Mouse (Mus musculus) lung, adult 18-20 months (tissue): Measurements from ENCODE around the gene Senp2.

Source experiments
- DNase-seq, 2 experiments: peaks; one replicate each; pipeline ENCODE4 v3.0.0; 2022; ENCODE audit warnings: mixed read lengths in 2 of 2

Senp2 gene

DNA sequence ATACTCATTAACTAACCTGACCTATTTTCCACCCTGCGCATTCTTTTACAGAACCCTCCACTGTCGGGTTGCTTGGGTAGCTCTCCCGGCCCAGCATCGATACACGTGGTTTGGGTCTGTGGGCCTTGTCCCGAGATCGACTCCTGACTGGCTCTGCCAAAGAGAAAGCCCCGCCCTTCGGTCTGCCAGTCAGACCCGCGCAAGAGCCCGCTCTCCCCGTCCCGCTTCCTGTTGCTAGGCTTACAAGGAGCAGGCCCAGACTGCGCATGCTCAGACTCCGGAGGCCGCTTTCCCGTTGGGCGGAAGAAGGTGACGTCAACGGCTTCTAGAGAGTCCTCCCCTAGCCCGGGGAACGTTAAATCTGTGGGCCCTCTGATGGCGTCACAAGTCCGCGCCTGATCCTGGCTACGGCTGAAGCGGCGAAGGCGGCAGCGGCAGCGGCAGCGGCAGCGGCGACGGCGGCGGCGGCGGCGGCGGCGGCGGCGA, at the start of gene Senp2:
TSS of gene Senp2 (plus strand) at position 386 of the 486 bp plus-strand sequence.
- DNase-seq: peak; percentile 100

DNA sequence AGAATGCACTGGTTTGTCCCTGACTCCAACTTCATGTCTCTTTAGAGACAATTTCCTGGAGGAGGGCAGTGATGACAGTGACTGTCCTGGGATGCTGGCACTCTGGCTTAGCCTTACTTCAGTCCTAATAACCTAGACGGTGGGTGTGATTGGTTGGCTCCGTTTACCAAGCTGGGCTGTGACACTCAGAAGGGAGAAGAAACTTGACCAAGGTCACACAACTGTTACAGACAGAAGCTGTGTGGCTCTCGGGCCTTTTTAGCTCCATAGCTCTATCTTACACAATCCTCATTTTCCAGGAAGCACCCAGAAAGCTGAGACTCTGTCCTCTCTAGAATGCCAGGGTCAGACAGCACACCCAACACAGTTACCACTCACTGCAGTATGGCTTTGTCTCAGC, 43.7 kb upstream of the Senp2 start:
- no peak for DNase-seq

DNA sequence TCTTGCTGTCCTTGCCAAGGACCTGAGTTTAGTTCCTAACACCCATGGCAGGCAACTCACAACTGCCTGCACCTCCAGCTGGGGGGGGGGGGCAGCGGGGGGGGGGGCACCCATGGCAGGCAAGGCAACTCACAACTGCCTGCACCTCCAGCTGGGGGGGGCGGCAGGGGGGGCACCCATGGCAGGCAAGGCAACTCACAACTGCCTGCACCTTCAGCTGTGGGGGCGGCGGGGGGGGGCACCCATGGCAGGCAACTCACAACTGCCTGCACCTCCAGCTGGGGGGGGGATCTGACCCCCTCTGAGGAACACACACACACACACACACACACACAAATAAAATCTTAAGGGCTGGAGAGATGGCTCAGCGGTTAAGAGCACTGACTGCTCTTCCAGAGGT, 39.4 kb upstream of the Senp2 start:
- no peak for DNase-seq

DNA sequence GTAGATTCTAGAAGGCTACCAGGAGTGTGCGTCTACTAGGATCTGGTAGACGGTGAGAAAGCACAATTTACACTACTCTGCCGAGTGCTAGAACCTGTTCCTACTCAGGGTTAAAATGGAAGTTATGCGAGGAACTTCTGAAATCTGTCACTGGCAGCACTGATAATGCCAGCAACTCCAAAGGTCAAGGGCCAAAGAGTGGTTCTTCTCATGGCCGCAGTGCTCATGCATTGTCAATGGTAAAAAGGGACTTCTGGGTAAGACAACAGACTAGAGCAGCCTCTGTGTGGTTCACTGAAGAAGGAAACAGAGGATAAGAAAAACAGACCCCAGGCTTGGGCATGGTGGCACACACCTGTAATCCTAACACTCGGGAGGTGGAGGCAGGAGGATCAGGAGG, 38.7 kb upstream of the Senp2 start:
- DNase-seq: no peak

DNA sequence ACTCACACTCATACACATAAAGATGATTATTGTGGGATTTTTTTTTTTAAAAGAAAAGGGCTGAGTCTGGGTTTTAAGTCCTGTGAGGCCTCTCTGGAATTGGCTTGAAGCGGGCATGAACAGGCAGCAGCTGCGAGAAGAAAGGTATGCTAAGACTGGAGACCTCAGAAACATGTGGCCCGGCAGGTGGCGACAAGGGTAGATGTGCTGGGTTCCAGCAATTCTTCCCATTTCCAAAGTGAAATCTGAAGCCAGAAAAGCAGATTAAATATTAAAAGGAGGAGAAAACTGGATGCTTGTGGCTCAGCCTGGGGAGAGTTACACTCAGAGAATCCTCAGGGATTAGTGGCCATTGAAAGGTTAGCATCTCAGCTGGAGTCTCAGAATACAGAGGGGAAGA, 37.8 kb upstream of the Senp2 start:
- DNase-seq: peak in 1 of 2 experiments; percentile 20

DNA sequence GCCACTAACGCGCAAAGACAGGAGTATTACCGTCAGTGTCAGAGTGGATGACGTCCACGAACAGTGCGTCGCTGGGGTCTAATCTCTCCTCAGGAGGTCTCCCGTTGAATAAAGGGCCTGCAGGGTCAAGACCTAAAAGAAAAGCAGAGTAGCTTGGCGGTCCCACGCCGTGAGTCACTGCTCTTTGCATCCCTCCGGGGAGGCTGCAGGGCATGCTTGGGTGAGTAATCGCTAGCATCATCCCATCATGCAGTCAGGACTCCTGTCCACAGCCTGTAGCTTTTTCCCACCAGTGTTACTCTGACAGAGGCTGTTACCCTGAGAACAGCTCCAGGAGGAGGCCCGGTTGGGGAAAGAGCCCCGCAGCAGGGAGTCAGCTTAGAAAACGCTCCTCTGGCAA, 33.1 kb upstream of the Senp2 start:
- no peak for DNase-seq

DNA sequence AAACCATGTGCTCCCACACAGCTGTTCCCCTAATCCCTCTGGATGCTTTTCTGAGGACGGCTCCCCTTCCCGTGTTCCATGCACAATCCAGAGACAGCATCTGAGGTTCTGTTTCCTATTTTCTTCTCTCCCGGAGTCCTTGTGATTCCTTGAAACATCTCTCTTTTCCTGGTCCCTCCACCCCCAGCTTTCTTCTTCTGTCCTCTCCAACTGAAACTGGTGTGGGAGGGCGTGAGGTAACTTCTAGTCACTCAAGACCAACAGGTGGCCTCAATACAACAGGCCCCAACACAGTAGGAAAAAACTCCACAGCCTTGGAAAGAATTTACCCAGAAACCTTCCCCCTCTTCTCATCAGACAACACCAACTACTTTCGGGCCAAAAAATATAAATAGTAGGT, 31.9 kb upstream of the Senp2 start:
- DNase-seq: no peak

DNA sequence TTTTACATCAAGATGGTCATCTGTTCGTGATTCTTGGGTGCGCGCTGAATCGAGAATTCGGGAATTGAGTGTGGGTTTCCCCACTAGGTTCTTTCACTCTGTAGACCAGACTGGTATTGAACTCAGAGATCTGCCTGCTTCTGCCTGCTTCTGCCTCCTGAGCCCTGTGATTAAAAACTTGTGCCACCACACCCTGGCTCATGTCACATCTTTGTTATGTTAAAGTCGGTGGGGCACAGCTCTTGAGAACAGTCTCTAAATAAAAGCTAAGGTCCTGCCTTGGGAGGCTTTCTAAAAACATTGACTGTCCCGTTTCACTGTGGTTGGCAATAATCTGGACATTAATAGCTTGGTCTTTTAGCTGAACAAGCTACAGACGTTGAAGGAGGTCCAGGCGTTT, 26.1 kb upstream of the Senp2 start:
- DNase-seq: no peak

DNA sequence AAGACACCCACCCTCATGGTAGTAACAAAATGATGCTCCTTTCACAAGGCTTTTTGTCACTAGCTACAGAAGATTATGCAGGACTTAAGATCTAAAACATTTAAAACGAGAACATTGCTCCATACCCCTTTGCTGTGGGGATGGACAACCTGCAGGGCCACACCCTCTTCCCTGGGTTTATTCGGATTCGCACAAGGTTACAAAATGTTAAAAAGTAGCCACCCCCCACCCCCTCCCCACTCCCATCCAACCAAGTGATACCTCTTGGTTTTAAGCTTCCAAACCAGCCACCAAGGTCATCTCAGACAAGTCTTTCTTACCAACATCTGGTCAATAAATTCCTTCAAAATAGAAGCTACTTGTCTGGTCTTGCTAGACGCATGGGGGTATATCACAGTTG, 25.7 kb upstream of the Senp2 start:
- no peak for DNase-seq

DNA sequence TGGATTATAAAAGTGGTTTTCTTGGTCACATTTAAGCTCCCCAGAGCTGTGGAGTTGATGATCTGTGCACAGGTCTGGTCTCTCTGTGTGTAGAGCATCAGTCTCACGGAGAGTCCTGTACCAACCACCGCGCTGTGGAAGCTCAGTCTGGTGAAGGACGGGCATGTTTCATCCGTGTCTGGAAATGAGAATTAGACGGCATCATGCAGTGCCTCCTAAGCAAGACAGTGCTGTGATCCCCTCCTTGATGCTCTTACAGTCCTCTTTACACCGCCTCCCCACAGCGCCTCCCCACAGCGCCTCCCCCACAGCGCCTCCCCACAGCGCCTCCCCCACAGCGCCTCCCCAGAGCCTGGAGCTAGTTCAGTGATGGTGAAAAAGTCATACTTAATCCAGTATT, 25.2 kb upstream of the Senp2 start:
- DNase-seq: no peak

DNA sequence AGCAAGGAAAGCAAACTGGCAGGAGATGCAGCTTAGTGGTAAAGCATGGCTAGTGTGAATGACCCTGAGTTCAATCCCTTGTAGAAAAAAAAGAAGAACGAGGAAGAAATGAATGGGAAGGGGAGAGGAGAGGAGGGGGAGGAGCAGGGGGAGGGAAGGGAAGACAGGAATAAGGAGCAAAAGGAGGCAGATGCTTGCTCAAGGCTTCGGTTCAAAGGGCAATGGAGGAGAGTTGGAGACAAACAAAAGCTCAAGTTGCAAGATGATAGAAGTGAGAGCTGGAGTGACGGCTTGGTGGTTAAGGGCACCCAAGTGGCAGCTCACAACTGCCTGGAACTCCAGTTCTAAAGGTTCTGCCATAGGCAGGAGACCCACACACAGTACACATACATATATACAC, 23.1 kb upstream of the Senp2 start:
- no peak for DNase-seq

DNA sequence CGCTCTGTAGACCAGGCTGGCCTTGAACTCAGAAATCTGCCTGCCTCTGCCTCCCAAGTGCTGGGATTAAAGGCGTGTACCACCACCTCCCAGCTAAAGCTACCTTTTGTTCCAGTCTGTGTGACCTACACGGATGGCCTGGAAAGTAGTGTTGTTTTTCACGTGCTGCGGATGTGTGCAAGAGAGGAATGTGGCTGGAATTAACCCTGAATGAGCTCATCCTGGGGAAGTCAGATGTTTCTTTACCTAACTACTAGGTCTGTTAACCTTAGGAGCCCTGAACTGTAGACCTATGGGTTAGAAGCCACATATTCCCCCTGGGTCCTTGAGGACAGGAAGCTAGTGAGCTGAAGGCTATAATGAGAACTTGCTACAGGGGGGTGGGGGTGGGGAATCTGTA, 21.3 kb upstream of the Senp2 start:
- no peak for DNase-seq

DNA sequence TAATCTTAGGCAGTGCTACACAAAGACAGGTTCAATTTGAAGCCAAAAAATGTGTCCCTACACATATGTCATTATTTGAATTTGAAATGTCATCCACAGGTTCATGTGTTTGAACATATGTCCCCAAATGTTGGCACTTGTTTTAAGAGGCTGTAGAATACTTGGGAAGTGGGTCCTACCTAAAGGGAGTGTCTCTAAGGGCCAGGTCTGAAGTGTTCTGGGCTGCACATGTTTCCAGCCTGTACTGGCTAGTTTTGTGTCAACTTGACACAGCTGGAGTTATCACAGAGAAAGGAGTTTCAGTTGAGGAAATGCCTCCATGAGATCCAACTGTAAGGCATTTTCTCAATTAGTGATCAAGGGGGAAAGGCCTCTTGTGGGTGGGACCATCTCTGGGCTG, 18.4 kb upstream of the Senp2 start:
- peak in 1 of 2 experiments; percentile 51 for DNase-seq

DNA sequence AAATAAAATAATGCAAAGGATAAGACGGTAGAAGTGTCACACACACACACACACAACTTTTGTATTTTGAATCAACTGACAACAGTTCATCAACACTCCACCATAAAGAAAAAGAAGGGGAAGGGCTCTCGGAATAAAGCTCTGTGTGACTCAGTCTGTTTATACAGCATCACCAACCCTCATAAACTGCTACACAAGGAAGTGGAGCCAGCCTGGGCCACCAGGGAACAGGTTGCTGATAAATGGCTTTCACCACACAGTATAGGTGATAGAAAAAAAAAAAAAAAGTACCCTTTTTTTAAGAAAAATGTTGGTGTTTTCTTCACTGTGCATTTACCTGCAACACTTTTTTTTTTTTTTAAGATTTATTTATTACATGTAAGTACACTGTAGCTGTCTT, 17.5 kb upstream of the Senp2 start:
- no peak for DNase-seq

DNA sequence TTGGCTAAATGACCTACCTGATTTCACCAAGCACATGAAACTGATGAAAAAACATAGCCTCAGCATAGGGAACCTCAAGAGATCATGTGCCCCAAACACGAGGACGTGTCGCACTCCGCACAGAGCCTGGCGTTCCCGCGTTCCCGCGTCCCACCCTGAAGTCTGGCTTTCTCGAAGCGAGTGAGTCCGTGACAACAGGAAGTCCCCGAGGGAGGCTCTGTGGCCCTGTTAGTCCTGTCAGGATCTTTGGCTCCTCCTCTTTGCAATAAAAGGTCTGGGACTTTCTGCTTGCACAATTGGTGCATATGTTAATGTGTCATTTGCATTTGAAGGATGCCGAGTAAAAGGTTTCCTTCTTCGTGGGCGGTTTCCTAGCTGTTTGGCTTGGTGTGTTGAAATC, 14.0 kb upstream of the Senp2 start, which contains the start of gene Liph:
TSS of gene Liph (minus strand) at position 360 of the 400 bp plus-strand sequence.
- DNase-seq: peak; percentile 66 to 78

DNA sequence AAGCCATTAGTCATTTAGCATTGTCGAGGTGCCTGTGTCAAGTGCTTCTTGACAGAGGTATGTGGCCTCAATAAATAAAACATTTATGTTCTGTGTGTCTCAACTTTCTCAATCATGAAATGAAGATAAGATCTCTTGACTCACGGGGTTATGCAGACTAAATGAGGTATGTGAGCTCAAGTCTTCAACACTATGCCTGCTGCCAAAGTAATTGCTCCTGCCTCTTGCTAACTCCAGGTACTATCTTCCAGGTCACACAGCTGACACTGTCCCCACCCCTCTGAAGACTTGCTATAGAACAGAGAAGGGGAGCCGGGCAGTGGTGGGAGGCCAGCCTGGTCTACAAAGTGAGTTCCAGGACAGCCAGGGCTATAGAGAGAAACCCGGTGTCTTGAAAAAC, 12.9 kb upstream of the Senp2 start:
- peak; percentile 25 to 44 for DNase-seq

DNA sequence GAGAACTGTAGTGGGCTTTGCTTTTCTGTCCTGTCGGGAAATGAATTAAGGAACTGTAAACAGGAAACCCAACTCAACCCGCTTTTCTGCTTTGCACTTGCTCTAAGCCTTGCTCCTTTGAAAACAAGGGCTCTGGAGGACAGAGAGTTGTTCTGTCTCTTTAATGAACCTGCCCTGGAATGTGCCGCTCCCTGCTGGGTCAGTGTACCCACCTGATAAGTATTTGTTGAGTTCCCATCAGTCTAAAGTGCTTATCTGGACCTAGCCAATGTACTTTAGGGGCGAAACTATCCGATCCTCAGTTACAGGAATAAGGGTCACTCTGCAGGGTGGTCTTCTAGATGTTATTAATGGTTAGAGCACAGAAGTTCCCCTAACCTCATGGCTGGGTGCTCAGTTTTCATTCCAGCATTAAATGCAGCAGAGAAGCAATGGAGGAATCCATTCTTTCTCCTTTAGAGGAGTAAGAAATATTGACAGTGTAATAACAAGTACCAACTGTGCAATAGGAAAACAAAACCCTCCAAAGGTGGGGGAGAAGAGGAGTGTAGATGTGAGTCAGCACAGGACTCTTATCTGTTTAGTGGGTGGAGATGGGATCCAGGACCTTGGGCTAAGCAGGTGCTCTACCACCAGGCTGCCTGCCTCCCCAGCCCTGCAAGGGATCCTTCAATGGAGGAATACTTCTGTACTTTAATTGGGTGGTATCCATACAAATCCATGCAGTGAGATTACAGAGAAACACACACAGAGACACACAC, 12.2 kb upstream of the Senp2 start:
- DNase-seq: peak; percentile 78 to 85

DNA sequence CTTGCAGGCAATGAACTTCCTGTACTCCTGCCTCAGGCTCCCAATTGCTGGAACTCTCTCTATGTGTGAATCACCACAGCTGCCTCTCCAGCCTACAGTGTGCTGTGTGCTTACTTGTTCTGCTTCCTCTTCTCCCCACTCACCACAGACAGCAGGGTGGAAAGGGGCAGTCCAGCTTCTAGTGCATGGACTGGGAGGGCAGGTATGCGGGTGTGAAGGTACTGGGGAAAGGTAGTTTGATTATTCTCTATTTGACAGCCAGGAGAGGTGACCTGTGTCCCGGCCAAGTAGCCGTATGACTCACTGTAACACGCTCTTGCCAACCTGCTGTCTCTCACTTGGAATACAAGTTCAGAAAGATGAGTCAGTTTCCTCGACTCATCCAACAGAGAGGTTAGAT, 11.2 kb upstream of the Senp2 start:
- peak; percentile 56 to 71 for DNase-seq

DNA sequence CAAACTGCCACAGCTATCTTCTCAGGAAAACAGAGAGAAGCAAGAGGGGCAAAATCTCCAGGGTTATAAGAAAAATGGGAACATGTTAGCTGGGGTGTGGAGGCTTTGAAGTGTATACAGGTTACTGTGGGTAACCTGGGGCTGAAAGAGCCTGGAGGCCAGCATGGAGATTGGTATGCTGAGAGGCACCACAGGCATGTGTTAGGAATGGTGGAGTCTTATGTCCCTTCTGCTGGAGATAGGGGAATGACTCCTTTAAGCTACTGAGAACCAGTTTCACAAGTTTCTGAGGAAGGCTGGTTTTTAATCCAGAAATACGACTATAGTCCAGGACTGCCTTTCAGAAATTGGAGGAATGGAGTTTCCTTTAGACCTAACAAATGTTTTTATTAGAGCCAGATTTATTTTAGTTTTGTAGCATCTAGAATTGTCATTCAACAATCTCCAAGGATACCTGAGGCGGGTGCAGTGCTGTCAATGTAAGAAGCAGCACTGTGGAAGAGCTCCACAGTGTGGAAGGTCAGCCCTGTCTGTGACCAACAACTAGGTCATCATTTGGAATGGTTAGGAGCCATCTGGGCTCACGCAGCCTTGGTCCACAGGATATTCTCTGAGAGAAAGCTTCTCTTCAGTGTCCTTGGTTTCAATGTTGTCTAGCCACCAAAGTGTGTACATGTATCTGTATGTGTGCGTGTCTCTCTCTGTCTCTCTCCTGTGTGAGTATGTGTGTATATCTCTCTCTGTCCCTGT, 9.2 kb upstream of the Senp2 start:
- peak; percentile 50 to 69 for DNase-seq

DNA sequence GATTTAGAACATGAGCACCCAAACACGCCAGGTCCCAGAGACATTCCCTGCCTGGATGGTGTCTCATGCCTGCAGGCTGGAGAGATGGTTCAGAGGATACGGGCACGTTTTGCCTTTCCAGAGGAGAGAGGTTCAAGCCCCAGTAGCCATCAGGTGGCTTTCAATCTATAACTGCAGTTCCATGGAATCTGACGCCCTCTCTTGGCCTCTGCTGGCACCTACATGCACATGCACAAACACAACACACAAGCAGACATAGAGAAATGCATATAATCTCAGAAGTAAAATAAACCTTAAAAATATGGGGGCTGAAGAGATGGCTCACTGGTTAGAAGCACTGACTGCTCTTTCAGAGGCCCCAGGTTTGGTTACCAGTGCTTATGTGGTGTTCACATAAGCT, 8.1 kb upstream of the Senp2 start:
- DNase-seq: no peak

DNA sequence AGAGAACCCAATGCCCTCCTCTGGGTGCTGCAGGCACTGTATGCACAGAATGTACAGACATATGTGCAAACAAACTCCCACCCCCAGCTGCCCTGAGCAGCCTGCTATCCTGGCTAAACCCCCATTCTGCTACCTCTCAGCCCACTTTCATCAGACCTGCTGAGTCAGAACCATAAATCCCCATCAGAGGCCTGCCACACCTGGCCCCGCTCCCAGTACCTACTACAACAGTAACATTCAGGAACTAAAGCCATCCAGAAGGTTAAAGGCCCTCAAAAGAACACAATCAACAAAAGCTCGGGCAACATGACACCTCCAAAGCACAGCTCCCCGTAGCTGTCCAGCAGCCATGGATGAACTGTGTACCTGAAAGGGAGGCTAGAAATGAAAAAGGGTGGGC, 7.7 kb upstream of the Senp2 start:
- peak; percentile 26 to 51 for DNase-seq

DNA sequence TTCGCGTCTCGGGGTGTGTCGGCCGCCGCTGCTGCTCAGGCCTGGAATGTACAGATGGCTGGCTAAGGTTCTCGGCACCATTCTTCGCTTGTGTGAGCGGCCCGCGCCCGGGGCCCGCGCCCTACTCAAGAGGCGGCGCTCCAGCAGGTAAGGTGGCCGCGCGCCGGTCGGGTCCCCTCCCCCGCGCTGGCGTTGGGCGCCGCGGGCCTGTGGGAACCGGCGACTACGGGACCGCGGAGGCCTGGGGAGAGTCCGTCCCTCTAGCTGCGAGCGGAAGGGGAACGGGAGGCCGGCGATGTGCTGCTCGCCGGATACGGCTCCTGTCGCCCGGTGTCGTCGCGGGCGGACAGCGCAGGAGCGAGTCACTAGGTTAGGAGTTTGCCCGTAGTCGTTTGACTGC, 312 bp downstream of the Senp2 start:
- peak in 1 of 2 experiments; percentile 54 for DNase-seq

DNA sequence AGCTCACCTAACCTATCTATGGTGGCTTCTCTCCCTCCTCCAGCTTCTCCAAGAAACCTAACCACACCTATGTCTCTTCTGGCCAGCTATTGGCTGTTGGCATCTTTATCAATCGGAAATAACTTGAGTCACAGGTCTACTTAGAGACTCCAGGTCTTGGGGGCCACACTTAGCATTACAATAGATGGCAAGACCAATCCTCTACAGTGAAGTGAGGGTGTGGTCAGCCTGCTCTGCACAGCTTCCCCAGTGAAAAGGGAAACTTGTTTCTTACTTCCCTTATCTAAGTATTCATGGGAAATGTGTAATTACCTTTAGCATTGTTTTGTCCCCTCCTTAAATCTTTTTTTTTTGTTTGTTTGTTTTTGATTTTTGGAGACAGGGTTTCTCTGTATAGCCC, 6.3 kb downstream of the Senp2 start:
- no peak for DNase-seq

DNA sequence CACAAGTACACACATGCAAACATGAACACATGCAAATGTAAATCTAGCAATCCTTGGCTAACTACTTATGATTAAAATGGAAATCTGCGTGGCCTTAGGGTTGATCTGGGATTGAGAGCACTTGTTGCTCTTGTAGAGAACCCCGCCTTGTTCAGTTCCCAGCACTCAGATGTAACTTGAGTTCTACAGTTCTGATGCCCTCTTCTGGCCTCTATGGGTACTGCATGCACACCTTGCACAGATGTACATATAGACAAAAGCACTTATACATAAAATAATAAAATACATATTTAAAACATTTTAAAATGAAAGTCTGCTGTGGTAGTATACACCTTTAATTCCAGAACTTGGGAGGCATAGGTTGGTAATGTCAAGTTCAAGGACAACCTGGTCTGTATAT, 12.8 kb downstream of the Senp2 start:
- no peak for DNase-seq
